Mouse (Mus musculus) Patski (cell line): ENCODE measurements around the gene Dcbld2. TPM values are rescaled to one million over a fixed set of nuclear protein-coding genes. Genes with fewer than 3 reads are reported as not detected.

Source experiments
- ATAC-seq: fragments of 100-300 bp; one replicate; pipeline ENCODE4 v1.8.0; 2021
- CTCF ChIA-PET: fragments of 350-600 bp; sonication (Branson Sonifier 250); formaldehyde crosslinking; loops from one replicate; lab custom pipeline; 2022; ENCODE audit warnings: inconsistent platforms; lab: Charles Lee
- POLR2A ChIA-PET: fragments of 350-600 bp; sonication (Branson Sonifier 250); formaldehyde crosslinking; loops from one replicate; lab custom pipeline; 2022; ENCODE audit warnings: antibody characterized with exemption, inconsistent platforms; lab: Charles Lee
- DNase-seq: peaks from one replicate; pipeline ENCODE4 v3.0.0-alpha.2; 2011; ENCODE audit warnings: low read depth, low spot score
- H3K27me3 ChIP-seq: fragments of 371-371 bp; one replicate; pipeline ENCODE4 v1.5.1; 2021
- CTCF ChIP-seq: fragments of 100-300 bp; IDR thresholded peaks from one replicate; pipeline ENCODE4 v1.5.1; 2021
- in situ Hi-C: fragments of 300-500 bp; cut with MboI; formaldehyde crosslinking; loops from 3 replicates; pipeline ENCODE4 v1.11.1; 2018; ENCODE audit warnings: low pct_unique_long_range_greater_than_20kb, mixed read lengths
- polyA plus RNA-seq: library from polyadenylated mRNA; unstranded; gene quantifications from one replicate; pipeline ENCODE4 v1.2.3, GENCODE M21; 2021

Dcbld2 gene
- polyA plus RNA-seq, 1 experiment from 2014 or later, result 43.3 TPM

- POLR2A ChIA-PET, result interaction anchor here (0.9 to 1.6 kb wide), 2 partner anchors 14 to 19 kb away, joined by 3 to 4 read pairs; no protein-coding TSS in a partner anchor
- in situ Hi-C loops, result no loop called here
- CTCF ChIA-PET, result interaction anchor here (1.2 to 1.5 kb wide), 2 partner anchors 18 to 22 kb away, joined by 3 to 4 read pairs; no protein-coding TSS in a partner anchor
- no peak for DNase-seq
- no peaks in the 10 kb centered on the region for H3K27me3 ChIP-seq
- TF ChIP-seq CTCF, result no peak
- peak; percentile 49 for ATAC-seq
Measured at GRCm38 (mm10) chr16:58408487-58409281, 441 bp downstream of the Dcbld2 start.

- in situ Hi-C loops, result no loop called here
- no peak for DNase-seq
- no peak for ATAC-seq
- ChIA-PET CTCF (interaction anchor here (1.5 to 2.0 kb wide), 2 partner anchors 20 to 48 kb away, joined by 4 read pairs; no protein-coding TSS in a partner anchor), POLR2A (interaction anchor here (1.6 kb wide), 1 partner anchor 13 kb away, joined by 4 read pairs; no protein-coding TSS in a partner anchor)
- H3K27me3 ChIP-seq, result no peaks in the 10 kb centered on the region
- TF ChIP-seq CTCF, result no peak
Measured at GRCm38 (mm10) chr16:58409825-58410224, 1.6 kb downstream of the Dcbld2 start.

GRCm38 (mm10) chr16:58414801-58415200 is 6.6 kb downstream of the Dcbld2 start:
- DNase-seq, result no peak
- in situ Hi-C loops, result no loop called here
- TF ChIP-seq CTCF, result no peak
- no peak for ATAC-seq
- CTCF ChIA-PET, result interaction anchor here (0.6 to 2.9 kb wide), 3 partner anchors 11 to 15 kb away, joined by 3 to 12 read pairs (median 5); no protein-coding TSS in a partner anchor
- POLR2A ChIA-PET, result no interaction called here
- H3K27me3 ChIP-seq, result no peaks in the 10 kb centered on the region

- POLR2A ChIA-PET, result no interaction called here
- ATAC-seq (no peak), DNase-seq (no peak)
- no peaks in the 10 kb centered on the region for H3K27me3 ChIP-seq
- in situ Hi-C loops, result no loop called here
- CTCF ChIA-PET, result interaction anchor here (0.6 to 2.9 kb wide), 6 partner anchors 9 to 32 kb away, joined by 3 to 12 read pairs (median 3); no protein-coding TSS in a partner anchor
- no peak for TF ChIP-seq CTCF
Measured at GRCm38 (mm10) chr16:58415500-58415899, 7.3 kb downstream of the Dcbld2 start.

- ChIA-PET POLR2A (interaction anchor here (2.0 kb wide), 1 partner anchor 13 kb away, joined by 4 read pairs; no protein-coding TSS in a partner anchor), CTCF (interaction anchor here (0.9 to 1.3 kb wide), 3 partner anchors 10 to 122 kb away, joined by 3 to 5 read pairs (median 3); no protein-coding TSS in a partner anchor)
- H3K27me3 ChIP-seq, result no peaks in the 10 kb centered on the region
- DNase-seq (no peak), ATAC-seq (peak; percentile 94)
- no peak for TF ChIP-seq CTCF
- in situ Hi-C loops, result no loop called here
Measured at GRCm38 (mm10) chr16:58421696-58422354, 13.6 kb downstream of the Dcbld2 start.

GRCm38 (mm10) chr16:58430246-58430645 is 22.0 kb downstream of the Dcbld2 start:
- no peak for DNase-seq
- in situ Hi-C loops, result no loop called here
- no peak for ATAC-seq
- ChIA-PET POLR2A (no interaction called here), CTCF (interaction anchor here (1.0 to 1.4 kb wide), 4 partner anchors 9 to 21 kb away, joined by 3 to 4 read pairs (median 4); no protein-coding TSS in a partner anchor)
- no peaks in the 10 kb centered on the region for H3K27me3 ChIP-seq
- no peak for TF ChIP-seq CTCF

GRCm38 (mm10) chr16:58432384-58432783 is 24.1 kb downstream of the Dcbld2 start:
- POLR2A ChIA-PET, result no interaction called here
- no peak for ATAC-seq
- CTCF ChIA-PET, result interaction anchor here (1.4 kb wide), 1 partner anchor 21 kb away, joined by 4 read pairs; no protein-coding TSS in a partner anchor
- no peak for TF ChIP-seq CTCF
- no peak for DNase-seq
- in situ Hi-C loops, result no loop called here
- no peaks in the 10 kb centered on the region for H3K27me3 ChIP-seq

- POLR2A ChIA-PET, result no interaction called here
- DNase-seq (no peak), ATAC-seq (no peak)
- in situ Hi-C loops, result no loop called here
- CTCF ChIA-PET, result interaction anchor here (0.6 to 1.7 kb wide), 3 partner anchors 10 to 143 kb away, joined by 3 to 5 read pairs (median 3); no protein-coding TSS in a partner anchor
- no peaks in the 10 kb centered on the region for H3K27me3 ChIP-seq
- TF ChIP-seq CTCF, result peak; percentile 51
Measured at GRCm38 (mm10) chr16:58444735-58445134, 36.5 kb downstream of the Dcbld2 start.

GRCm38 (mm10) chr16:58446281-58447259 is 38.3 kb downstream of the Dcbld2 start:
- DNase-seq (no peak), ATAC-seq (no peak)
- ChIA-PET POLR2A (no interaction called here), CTCF (interaction anchor here (0.8 to 1.4 kb wide), 4 partner anchors 8 to 57 kb away, joined by 3 to 7 read pairs (median 3); no protein-coding TSS in a partner anchor)
- in situ Hi-C loops, result no loop called here
- TF ChIP-seq CTCF, result peak; percentile 39
- no peaks in the 10 kb centered on the region for H3K27me3 ChIP-seq
